Mouse (Mus musculus) lung, adult 2 months (tissue): ENCODE data around the gene Syn3.

Source experiments
- CTCF ChIP-seq: fragments of 200-500 bp; IDR thresholded peaks from 2 replicates; pipeline ENCODE4 v1.5.1; 2011; ENCODE audit warnings: mild to moderate bottlenecking, low read length, control low read depth; ENCODE audit not compliant: insufficient read depth
- POLR2A ChIP-seq: fragments of 200-500 bp; IDR thresholded peaks from 2 replicates; pipeline ENCODE4 v1.6.1; 2011; ENCODE audit warnings: low read depth, mild to moderate bottlenecking, control low read depth, low read length, borderline replicate concordance; ENCODE audit errors: extremely low read depth

DNA sequence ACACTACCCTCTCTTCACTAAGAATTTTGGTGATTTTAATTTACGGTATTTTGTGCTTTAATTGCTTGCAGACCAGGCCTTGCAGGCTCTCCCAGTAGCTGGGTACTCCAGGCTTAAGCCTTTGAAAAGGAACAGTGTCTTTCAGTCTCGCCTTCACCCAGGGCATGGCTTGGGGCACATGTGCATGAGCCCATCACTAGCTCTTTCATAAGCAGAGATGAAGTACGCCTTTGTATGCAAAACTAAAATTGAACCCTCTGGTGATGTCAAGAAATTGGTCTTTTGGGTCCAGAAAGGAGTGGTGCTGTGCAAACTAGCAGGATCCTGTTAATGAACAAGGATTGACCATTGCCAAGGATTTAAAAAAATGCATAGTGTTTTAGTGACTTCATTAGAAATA, 466.2 kb downstream of the Syn3 start:
- TF ChIP-seq POLR2A = no peak
- TF ChIP-seq CTCF = no peak
